31 mouse cellular contexts compared by ENCODE assay signal in the genomic region with DNA sequence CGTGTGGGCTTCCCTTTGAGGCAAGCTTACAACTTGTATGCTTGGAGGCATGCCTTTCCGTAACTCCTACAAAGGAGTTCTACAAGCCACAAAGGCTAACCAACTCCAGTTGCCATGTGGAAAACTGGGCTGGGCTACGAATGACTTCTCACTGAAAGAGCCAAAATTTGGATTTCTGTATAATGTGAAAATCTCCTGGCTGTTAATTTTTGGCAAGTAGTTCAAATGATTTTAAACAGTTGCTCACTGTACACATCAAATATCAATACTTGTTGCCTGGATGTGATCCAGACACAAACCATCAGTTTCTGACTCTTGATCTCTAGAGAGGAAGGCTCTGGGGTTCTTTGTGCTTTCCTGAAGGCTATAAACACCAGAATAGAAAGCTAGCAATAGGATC.
"Had no signal": no experiment of that assay in that cellular context is flagged by ENCODE, and none has a peak within 500 bp of the region (broad histone marks: within the 10 kb centered on the region; RNA-seq: fewer than 3 reads in every experiment).

No protein-coding gene starts in this region.

- H3K36me3 ChIP-seq: limb, embryonic 12.5 days; limb, embryonic 13.5 days; limb, embryonic 15.5 days; liver, embryonic 12.5 days; liver, embryonic 13.5 days; liver, embryonic 15.5 days; midbrain, embryonic 10.5 days; midbrain, embryonic 12.5 days; midbrain, embryonic 13.5 days; midbrain, embryonic 15.5 days; neural tube, embryonic 12.5 days had no signal

- H3K4me1 ChIP-seq: limb, embryonic 12.5 days; liver, embryonic 12.5 days; liver, embryonic 13.5 days; liver, embryonic 15.5 days; lung, embryonic 15.5 days; midbrain, embryonic 12.5 days; midbrain, embryonic 13.5 days; midbrain, embryonic 15.5 days; neural tube, embryonic 12.5 days had no signal

- H3K4me3 ChIP-seq: left cerebral cortex, adult 2 months; limb, embryonic 12.5 days; limb, embryonic 13.5 days; limb, embryonic 15.5 days; liver, embryonic 12.5 days; liver, embryonic 13.5 days; liver, embryonic 15.5 days; lung, embryonic 15.5 days; megakaryocyte, embryonic 14.5 days; midbrain, embryonic 10.5 days; midbrain, embryonic 12.5 days; midbrain, embryonic 13.5 days; midbrain, embryonic 15.5 days; myocyte; neural tube, embryonic 12.5 days had no signal

- DNase-seq: left cerebral cortex, postnatal 4 days; liver; liver, embryonic 13.5 days; liver, postnatal 0 days; lung, adult 18-20 months; lung, adult 2 months; lung, postnatal 10 days; lung, postnatal 14 days; lung, postnatal 36 days; lung, postnatal 4 days; midbrain, embryonic 14.5 days had no signal

- H3K27me3 ChIP-seq: limb, embryonic 12.5 days; limb, embryonic 13.5 days; limb, embryonic 15.5 days; liver, embryonic 12.5 days; liver, embryonic 13.5 days; liver, embryonic 15.5 days; lung, embryonic 15.5 days; megakaryocyte, embryonic 14.5 days; midbrain, embryonic 12.5 days; midbrain, embryonic 13.5 days; midbrain, embryonic 15.5 days; neural tube, embryonic 12.5 days had no signal

- H3K27ac ChIP-seq: left cerebral cortex, adult 2 months; limb, embryonic 12.5 days; limb, embryonic 13.5 days; limb, embryonic 15.5 days; liver, embryonic 12.5 days; liver, embryonic 13.5 days; liver, embryonic 14.5 days; liver, embryonic 15.5 days; lung, embryonic 15.5 days; macrophage; midbrain, embryonic 10.5 days; midbrain, embryonic 12.5 days; midbrain, embryonic 13.5 days; midbrain, embryonic 15.5 days; neural tube, embryonic 12.5 days had no signal

- ATAC-seq: liver, embryonic 12.5 days; liver, postnatal 0 days; lung, postnatal 0 days; midbrain, embryonic 13.5 days; midbrain, embryonic 15.5 days; midbrain, embryonic 16.5 days had no signal

- H3K9me3 ChIP-seq: limb, embryonic 12.5 days; limb, embryonic 13.5 days; limb, embryonic 15.5 days; liver, embryonic 12.5 days; liver, embryonic 13.5 days; liver, embryonic 15.5 days; lung, embryonic 15.5 days; megakaryocyte, embryonic 14.5 days; midbrain, embryonic 10.5 days; midbrain, embryonic 12.5 days; midbrain, embryonic 13.5 days; midbrain, embryonic 15.5 days; neural tube, embryonic 12.5 days had no signal

- H3K9ac ChIP-seq: limb, embryonic 12.5 days; limb, embryonic 13.5 days; limb, embryonic 15.5 days; liver, embryonic 12.5 days; liver, embryonic 13.5 days; liver, embryonic 14.5 days; liver, embryonic 15.5 days; liver, postnatal 0 days; lung, embryonic 15.5 days; midbrain, embryonic 12.5 days; midbrain, embryonic 13.5 days; midbrain, embryonic 15.5 days; neural tube, embryonic 12.5 days had no signal

- H3K4me2 ChIP-seq: limb, embryonic 12.5 days; limb, embryonic 13.5 days; limb, embryonic 15.5 days; liver, embryonic 11.5 days; liver, embryonic 12.5 days; liver, embryonic 13.5 days; liver, embryonic 15.5 days; lung, embryonic 15.5 days; midbrain, embryonic 11.5 days; midbrain, embryonic 12.5 days; midbrain, embryonic 13.5 days; midbrain, embryonic 15.5 days; neural tube, embryonic 12.5 days had no signal
